Mouse (Mus musculus) layer of hippocampus, adult 9-10 months (tissue): ENCODE data around the gene Atl3.

Source experiments
- DNase-seq: peaks from one replicate; pipeline ENCODE4 v3.0.0; 2022; ENCODE audit warnings: low spot score

Gene Atl3

GRCm38 (mm10) chr19:7559986-7560385, 66.1 kb downstream of the Atl3 start:
- no peak for DNase-seq

GRCm38 (mm10) chr19:7561456-7561855, 67.6 kb downstream of the Atl3 start:
- DNase-seq = no peak

- DNase-seq = no peak
These were observed 68.8 kb downstream of the Atl3 start for GRCm38 (mm10) chr19:7562601-7563129.

DNA sequence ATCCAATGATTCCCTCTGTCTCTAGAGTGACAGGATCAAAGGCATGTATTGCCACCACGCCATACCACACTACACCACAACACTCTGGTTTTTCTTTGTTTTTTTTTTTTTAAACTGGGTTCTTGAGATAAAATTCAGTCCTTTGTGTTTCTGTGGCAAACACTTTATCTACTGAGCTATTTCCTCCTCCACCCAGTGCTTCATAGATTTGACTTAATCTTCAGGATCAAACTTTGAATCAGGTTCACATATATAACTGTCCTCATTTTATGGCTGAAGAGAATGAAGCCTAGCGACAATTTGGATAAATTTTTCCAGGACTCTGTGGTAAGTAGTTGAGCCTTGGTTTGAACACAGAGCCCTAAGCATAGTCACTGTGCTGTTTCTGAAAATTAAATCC, 69.8 kb downstream of the Atl3 start:
- no peak for DNase-seq

DNA sequence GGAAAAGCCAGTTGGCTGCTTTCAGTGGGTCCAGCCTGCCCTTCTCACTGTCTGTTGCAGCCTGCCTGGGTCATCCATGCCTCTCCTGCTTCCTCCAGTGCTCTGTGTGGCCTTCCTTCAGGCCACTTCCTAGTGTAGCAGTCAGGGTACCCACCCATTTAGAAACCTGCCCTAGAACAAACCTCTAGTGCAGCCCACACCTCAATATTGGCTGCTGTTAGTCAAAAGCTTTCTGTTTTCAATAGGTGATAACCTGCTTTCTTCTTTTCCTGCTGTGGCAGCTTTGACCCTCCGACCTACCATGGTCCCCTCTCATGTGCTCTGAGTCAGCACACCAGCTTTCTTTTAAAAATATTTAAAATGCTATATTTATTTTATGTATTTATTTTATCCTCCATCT, 70.6 kb downstream of the Atl3 start:
- no peak for DNase-seq

GRCm38 (mm10) chr19:7566826-7567225, 73.0 kb downstream of the Atl3 start:
- DNase-seq = peak; percentile 47

- DNase-seq = no peak
These were observed 74.5 kb downstream of the Atl3 start for GRCm38 (mm10) chr19:7568364-7568763.

DNA sequence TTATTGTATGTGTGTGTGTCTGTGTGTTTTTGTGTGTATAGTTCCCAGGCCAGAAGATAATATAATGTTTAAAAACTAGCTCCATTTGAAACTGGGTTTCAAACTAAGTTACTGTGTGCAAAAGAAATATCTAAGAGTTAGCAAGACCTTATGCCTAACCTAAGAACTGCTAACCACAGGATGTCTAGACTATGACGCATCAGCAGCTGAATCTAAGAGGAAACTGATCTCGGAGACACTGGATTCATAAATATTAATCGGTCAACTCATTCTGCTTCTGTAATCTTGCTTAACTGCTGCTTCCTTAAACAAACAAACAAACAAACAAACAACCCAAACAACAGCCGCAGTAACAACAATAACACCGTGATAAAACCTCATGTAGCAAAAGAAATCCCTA, 75.8 kb downstream of the Atl3 start:
- DNase-seq = no peak

- DNase-seq = no peak
These were observed 82.3 kb downstream of the Atl3 start for GRCm38 (mm10) chr19:7576180-7576579.

GRCm38 (mm10) chr19:7577710-7578109, 83.9 kb downstream of the Atl3 start:
- no peak for DNase-seq

DNA sequence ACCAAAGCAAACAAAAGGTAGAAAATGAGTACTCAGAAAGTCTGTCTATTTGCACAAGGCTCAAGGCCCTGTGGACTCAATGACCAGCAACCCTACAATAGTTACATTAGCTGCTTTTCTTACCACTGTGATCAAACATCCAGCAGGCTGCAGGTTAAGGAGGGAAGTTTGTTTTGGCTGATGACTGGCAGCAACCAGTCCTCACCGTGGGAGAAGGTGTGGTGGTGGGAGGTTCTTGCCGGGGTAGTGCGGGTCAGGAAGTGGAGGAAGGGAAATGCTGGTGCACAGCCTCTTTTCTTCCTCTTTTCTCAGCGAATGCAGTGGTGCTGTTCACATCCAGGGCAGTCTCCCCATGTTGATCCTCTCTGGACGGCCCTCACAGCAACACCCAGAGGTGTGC, 87.2 kb downstream of the Atl3 start:
- no peak for DNase-seq

DNA sequence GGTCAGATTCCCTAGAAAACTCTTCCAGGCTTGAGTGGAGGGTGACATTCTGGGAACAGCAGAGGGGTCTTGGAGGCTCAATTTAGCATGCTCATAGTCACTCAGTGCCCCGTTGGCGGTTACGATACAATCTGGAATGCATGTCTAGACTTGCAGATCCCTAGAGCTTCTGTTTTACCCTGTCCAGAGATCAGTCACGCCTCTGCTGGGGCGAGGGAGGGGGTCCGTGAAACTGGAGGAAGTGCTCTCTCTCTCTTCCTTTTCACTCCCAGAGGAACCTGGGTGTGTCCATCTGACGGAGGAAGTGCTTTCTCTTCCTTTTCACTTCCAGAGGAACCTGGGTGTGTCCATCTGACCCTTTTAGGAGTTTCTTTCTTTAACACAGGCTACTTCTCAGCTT, 89.3 kb downstream of the Atl3 start:
- DNase-seq = no peak

DNA sequence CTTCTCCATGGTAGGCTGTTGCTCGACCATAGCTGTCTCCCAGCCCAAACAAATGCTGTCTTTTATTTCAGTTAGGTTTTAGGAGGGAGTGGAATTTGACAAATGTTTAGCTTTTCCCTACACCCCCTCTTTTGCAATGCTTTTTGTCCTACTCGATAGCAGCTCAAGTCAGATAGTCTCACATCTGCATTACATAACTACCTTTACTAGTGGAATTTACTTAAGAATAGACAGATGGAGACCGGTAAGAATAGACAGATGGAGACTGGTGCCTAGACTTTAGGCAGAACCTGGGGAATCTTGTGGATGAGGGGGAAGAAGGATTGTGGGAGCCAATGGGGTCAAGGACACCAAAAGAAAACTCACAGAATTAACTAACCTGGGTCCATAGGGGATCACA, 89.8 kb downstream of the Atl3 start:
- no peak for DNase-seq

- no peak for DNase-seq
These were observed 91.4 kb downstream of the Atl3 start for GRCm38 (mm10) chr19:7585279-7585678.

DNA sequence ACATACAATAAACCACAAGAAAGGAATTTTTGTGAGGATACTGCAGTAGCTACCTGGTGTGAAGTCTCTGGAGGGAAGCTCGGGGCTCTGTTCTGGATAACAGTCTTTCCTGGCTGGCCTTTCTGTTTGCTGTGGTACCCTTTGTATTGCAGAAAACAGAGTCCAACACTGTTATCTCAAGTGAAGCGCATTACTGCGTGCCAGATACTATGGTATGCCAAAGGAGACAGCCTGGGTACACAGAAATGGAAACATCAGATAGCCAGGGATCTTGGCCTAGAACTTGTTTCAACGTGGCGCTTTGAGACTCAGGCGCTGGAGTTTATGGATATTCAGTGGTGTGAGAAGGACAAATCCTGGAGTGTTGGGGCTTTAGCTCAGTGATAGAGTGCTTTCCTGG, 91.9 kb downstream of the Atl3 start:
- no peak for DNase-seq
